Mouse (Mus musculus) cerebellum, adult 18-20 months (tissue): ENCODE measurements at regions not wholly inside any gene's neighbourhood (a gene's known extent, or its start where the extent isn't known, plus 50 kb on each side); places are given as distances from the start of the nearest gene placed in this dataset.

Experiments
- DNase-seq, 2 experiments: peaks; one replicate each; pipeline ENCODE4 v3.0.0; 2021

DNA sequence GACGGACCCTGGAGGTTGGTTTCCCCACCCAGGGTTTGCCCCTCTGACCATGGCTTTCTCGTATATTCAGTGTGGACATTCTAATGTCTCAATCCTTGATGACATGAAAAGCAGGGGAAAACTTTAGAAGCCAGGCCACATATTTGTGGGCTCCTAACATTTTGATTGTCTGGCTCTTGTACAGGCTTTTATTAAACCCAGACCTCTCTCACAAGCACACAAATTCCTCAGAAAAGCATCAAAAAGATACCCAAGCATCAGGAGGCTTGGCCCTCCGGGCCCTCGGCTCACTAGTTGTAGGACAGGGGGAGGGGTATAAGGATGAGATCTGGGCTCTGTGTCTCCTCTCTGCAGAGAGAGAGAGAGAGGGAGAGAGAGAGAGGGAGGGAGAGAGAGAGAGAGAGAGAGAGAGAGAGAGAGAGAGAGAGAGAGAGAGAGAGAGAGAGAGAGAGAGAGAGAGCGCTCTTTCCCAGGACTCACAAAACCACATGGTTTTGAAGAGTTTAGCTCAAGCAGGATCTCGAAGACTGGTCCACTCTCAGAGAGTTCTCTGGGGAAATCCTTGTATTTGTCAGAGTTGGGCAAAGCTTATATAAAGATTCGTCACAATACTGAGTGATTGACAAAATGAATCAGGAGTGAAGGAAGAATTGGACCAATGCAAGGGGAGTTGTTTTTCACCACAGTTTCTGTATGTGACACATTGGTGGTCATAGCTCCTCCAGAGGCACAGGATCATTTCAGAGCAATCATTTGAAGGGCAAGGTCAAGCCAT is 167.2 kb upstream of the Cxcl12 start:
- no peak for DNase-seq

DNA sequence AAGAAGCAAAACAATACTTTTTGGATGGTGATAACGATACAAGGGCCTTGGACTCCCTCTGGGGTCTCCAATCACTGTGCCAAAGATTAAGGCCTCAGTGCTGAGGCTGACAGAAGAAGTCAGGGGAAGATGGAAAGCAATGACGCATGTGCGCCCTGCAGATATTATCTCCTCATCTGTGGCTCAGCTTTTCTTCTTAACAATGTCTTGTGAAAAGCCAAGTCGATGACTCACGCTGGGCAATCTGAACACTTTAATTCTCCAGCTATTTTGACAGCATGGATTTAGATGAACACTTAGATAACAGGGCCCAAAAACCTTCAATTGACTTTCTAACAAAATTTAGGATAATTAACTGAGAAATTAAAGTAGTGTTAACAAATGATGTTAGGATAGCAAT is 155.7 kb upstream of the Cxcl12 start:
- DNase-seq, result no peak

GRCm38 (mm10) chr6:117015461-117015860 is 152.9 kb upstream of the Cxcl12 start:
- no peak for DNase-seq

DNA sequence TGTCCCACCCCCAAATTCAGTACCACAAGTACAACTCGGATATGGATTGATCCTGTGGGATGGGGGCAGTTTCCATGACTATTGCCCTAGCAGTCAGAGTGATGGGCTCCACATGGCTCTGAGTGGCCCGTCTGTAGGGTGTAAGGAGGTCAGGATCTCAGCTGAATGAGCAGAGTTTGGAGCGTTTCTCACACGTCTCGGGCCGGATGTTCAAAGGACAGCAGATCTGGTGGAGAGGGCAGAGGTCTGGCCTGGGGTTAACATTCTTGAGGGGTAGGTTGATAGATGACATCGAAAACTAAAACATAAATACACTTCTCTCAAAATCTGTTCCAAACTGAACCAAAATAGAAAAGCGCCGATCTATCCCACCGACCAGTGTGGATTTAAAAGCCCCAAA is 146.5 kb upstream of the Cxcl12 start:
- DNase-seq, result no peak

DNA sequence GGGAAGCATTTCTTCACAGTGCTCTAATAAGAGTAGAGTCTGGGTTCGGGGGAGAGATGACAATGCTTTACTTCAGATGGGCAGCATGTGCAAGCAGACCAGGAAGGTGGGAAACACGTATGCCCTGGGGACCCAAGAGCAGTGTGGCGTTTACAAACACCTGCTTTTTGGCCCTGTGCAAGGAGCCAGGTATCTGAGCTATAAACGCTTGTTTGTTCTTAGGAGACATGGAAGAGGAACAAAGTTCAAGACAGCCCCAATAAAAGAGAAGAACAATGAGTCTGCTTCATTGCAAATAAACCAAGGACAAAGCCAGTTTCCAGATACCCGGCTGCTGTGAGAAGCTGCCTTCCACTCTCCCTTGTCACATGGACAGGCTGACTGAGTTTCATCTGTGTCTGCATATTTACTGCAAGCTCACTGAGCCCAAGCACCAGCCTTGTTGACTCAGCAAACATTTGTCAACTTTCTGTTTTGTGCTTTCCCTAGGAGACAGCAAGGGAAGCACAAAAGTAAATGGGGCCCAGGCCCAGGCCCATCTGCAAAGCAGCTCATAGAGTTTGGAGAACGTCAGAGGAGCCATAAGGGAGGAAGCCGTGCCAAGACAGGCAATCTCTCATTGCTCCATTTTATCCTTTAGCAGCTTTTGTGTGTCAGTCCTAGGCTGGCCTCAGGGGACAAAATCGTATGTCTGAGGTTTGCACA is 136.1 kb upstream of the Cxcl12 start:
- DNase-seq, result no peak

DNA sequence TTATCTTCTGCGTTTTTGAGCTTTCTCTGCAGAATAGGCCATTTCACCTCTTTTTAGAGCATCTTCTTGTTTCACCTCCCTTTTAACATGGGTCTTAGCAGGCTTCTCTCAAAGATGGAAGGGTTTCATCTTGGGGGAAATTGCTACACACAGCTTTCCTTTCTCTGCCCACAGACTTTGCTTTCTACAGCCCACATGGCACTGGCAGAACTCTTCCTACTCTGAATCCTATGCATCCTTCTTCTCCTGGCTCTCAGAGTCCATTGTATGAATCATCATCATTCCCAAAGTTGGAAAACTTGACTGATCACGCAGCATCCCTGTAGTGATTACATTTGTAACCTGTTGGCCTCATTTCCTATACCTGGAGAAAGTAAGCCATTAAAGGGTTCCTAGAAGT is 124.6 kb upstream of the Cxcl12 start:
- no peak for DNase-seq

DNA sequence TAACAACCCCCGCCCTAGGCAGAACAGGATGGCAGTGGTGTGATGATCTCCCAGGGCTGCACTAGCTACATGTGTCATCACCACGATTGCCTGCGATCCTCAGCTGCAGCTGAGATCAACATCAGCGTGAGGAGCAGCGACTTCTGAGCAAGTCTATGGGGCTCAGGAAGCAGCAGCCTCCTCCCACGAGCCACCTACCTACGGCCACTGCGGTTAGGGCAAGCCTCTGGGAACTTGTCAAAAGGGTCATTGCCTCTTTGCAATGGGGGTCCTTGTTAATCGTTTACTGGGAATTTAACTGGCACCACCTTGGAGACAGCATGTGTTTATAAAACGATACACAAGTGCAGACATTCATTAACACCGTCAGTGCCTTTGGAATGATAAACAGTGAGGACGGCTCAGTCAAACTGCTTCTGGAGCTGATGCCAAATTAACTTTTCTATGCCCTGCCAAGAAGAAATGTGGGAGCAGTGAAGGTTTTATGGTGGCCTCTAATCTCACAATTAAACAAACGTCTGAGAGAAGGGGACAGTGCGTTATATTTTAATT is 118.8 kb upstream of the Cxcl12 start:
- no peak for DNase-seq

- no peak for DNase-seq
Observed at GRCm38 (mm10) chr6:117060688-117061087, 107.6 kb upstream of the Cxcl12 start.

DNA sequence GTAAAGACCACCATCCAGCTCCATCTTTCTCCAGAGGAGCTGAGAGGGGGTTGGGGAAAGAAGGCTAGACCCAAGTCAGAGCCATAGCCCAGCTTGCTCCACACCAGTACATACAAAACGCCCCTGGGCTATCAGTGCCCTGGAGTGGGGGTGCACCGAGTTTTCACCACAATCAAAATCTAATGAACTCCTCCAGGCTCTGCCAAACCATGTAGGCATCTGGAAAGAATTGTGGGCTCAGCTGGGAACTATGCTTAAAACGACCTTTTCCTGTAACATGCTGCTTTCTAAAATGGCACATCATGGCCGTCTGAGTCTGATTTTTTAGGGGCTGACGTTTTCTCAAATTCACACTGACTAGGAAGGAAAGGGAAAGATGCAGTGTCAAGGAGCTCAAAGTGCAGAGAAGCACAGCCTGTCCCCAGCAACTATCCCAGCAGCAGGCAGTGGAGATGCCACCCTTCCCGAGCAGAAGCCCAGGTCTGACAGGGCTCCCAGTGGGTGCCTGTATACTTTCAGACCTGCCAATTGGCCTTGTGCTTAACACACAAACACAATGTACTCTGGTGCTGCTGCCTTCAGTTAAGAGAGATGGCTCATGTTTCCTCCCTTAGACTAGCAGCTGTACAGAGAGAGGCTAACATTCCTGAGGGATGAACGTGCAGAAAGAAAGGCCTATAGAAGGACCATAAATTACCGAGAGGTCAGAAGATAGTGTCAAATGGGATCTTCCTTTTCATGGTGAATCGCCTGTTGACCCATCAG is 100.6 kb upstream of the Cxcl12 start:
- no peak for DNase-seq

- DNase-seq, result no peak
Observed at GRCm38 (mm10) chr6:117071311-117071710, 97.0 kb upstream of the Cxcl12 start.

DNA sequence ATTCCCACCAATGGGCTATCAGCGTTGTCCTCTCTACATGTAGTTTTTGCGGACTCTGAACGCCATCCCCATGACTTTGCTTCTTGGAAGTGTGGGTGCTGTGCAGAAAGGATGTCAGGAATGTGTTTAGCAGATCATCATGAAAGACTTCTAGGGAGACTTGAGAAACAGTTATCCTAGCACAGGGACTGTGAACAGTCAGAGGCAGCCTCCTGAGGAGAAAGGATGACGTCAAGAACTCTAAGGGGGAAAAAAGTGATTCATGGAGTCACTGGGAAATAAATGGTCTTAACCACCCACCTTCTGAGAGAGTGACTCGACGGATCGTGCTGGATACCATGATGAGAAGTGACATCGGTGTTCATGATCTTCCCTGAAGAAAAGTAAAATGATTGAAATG is 96.5 kb upstream of the Cxcl12 start:
- no peak for DNase-seq

DNA sequence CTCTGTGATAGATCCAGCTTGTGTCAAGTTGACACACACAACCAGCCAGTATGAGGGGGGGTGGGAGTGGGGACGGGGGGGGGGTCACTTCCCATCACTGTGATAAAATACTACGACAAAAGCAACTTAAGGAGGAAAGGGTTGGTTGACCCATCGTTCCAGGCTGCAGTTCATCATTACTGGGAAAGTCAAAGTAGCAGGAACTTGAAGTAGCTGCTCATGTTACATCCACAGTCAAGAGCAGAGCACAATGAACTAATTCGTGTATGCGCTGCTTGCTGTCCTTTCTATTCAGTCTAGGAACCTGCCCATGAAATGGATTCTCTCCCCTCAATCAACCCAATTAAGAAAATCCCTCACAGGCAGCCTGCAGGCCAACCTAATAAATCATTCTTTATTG is 88.8 kb upstream of the Cxcl12 start:
- no peak for DNase-seq

GRCm38 (mm10) chr6:117080973-117081372 is 87.4 kb upstream of the Cxcl12 start:
- DNase-seq, result peak in 1 of 2 experiments; percentile 10

- no peak for DNase-seq
Observed at GRCm38 (mm10) chr6:117084211-117084610, 84.1 kb upstream of the Cxcl12 start.

DNA sequence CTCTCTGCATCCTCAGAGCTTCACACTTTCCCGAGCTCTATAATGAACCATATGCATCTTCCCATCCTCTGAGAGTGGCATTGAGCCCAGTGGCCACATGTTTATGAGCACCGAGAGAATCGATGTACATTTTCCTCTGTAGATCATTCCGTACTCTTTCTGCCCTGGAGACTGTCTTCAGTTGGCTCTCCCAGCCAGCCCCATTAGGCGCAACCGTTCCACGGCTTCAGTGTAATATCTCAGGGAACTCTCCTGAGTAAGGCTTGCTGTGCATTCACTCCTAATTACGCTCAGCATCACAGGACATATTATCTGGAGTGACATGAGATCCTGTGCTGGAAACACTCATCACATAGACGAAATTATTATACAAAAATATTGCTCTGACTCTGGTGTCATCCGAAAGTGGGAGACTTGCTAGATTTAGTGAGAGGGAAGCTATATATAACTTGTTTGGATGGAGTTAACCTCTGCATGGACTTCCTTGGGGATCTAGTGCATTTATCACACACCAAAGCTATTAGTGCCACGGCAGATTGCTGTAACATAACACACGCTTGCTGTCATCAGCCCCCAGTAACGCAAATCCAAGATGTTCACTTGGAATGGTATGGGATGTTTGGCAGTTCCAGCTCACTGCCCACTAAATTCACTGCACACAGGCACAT is 83.4 kb upstream of the Cxcl12 start:
- DNase-seq, result no peak

- DNase-seq, result no peak
Observed at GRCm38 (mm10) chr6:117094742-117095141, 73.6 kb upstream of the Cxcl12 start.

DNA sequence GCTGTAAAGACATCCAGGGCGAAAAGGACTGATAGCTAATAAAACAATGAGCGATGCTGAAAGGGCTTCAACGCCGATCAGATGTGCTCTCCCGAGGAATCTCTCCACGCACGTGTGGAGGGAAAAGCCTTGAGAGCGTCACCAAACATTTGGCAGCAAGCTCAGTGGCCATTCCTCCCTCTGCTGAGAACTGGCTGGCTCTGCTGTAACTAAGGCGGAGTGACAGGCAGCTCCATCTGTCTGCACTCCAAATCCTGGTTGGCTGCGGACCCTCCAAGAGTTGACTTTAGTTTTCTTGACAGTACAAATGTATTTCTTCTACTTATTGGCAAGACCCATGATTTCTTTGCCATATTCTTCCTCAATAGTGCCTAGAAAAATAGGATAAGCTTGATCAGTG is 68.5 kb upstream of the Cxcl12 start:
- no peak for DNase-seq

GRCm38 (mm10) chr6:117102693-117103092 is 65.6 kb upstream of the Cxcl12 start:
- DNase-seq, result no peak

GRCm38 (mm10) chr6:117104047-117104446 is 64.3 kb upstream of the Cxcl12 start:
- DNase-seq, result no peak

GRCm38 (mm10) chr6:117104463-117104862 is 63.9 kb upstream of the Cxcl12 start:
- no peak for DNase-seq

GRCm38 (mm10) chr6:117105182-117105589 is 63.1 kb upstream of the Cxcl12 start:
- DNase-seq, result no peak

- no peak for DNase-seq
Observed at GRCm38 (mm10) chr6:117110291-117110690, 58.0 kb upstream of the Cxcl12 start.

- no peak for DNase-seq
Observed at GRCm38 (mm10) chr6:117114859-117115258, 53.5 kb upstream of the Cxcl12 start.
